Mouse (Mus musculus): ENCODE data around the gene Dhfr.
A peak's percentile ranks its signal among the peaks of the same experiment; 100 is the strongest.
"Not testable (repeated sequence)": the region's sequence is repeated elsewhere in the genome, so short reads cannot be mapped to it uniquely, and the experiment has no call there.

Dhfr gene

GRCm38 (mm10) chr13:92354456-92355271, at the start of gene Dhfr, which contains the start of gene Msh3:
Dhfr (plus strand) TSS chr13:92354726.
Msh3 (minus strand) TSS chr13:92355003.
- peak; percentile 97 for DNase-seq (ENCODE audit: low read depth, low spot score)

DNA sequence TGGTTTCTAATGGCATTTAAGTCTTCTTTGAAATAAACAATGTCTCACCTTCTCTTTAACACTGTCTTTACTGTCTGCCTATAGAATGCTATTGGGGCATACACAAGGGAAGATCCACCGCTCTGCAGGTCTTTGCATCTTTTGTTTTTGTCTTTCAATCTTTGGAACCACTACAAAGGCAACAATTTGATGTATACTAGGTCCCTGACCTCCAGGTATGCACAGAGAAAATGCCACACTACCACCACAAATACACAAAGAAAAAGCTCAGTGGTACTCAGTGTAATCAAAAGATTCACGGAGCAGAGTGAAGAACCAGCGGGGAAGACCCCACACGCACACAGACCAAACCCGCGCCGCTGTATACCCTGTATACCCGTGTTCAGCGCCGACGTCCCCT, 48.8 kb upstream of the Dhfr start, which contains the start of gene Gm20379:
Gene Gm20379 (plus strand): TSS at position 301 of the 400 bp plus-strand sequence.
- DNase-seq (ENCODE audit: low read depth, low spot score), result no peak

GRCm38 (mm10) chr13:92314613-92315012, 39.9 kb upstream of the Dhfr start:
- no peak for DNase-seq (ENCODE audit: low read depth, low spot score)

DNA sequence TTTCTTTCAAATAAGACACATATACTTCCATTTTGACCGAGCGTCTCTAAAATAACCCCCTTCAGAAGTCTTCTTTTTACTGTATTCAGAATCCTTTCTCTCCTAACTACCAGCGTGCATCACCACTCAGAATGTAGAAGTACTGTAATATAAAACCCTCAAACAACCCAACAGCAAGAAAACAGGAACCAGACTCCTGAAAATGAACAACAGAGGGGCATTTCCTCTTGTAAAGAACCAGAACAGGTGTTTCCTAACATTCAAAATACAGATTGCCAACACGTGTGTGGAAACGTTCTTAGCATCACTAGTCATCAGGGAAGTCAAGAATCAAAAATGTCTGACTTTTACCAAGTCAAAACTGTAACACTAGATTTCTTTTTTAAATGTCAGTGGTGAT, 33.8 kb upstream of the Dhfr start:
- DNase-seq (ENCODE audit: low read depth, low spot score), result no peak

GRCm38 (mm10) chr13:92326030-92326429, 28.5 kb upstream of the Dhfr start:
- peak; percentile 17 for DNase-seq (ENCODE audit: low read depth, low spot score)

- no peak for DNase-seq (ENCODE audit: low read depth, low spot score)
Observed at GRCm38 (mm10) chr13:92328000-92328399, 26.5 kb upstream of the Dhfr start.

DNA sequence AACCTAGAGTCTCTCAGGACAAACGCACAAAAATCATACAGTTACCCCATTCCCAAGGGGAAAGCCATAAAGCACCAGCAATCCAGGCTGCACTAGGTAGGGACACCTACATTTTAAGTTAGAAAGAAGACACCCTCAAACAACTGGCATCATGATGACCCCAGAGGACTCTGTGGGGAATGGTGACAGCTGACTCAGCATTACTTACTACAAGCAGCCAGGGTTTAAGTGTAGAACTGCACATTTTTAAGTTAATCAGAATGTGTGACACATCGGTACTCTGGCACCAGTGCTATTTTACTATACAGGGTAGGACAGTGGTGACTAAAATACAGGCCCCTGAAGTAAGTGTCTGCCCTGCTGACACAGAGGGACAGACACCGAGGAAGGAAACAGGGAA, 23.9 kb upstream of the Dhfr start:
- DNase-seq (ENCODE audit: low read depth, low spot score), result no peak

GRCm38 (mm10) chr13:92332103-92332879, 22.2 kb upstream of the Dhfr start:
- peak; percentile 25 for DNase-seq (ENCODE audit: low read depth, low spot score)

- DNase-seq (ENCODE audit: low read depth, low spot score), result no peak
Observed at GRCm38 (mm10) chr13:92336857-92337256, 17.7 kb upstream of the Dhfr start.

DNA sequence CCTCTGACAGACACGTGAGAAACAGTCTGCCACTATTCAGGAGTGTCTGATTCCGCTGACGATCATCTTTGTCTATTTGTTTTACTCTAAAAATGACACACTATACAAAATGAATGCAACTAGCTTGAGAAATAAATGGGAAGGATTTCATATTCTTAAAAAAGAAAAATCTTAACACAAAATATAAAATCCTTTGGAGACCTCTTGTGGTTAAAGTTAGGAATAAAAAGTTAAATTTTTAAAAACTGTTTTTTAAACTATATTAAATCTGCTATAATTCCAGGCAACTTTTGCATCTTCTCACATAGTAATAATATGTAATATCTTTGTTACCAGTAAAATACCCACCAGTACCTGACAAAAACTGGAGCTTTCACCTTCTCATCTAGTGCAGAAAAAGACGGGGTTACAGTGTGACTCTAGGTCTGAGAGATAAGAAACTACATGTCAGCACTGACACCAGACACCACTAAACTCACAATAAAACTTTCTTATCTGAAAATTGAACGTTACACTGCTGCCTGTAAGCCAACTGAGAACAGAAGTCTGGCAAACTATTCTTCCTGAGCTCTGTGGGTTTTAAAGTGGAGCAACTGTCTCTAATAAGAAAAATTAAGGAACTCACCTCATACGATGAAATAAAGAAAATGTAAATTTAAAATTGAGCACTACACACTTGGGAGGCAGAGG, 16.6 kb upstream of the Dhfr start:
- no peak for DNase-seq (ENCODE audit: low read depth, low spot score)

DNA sequence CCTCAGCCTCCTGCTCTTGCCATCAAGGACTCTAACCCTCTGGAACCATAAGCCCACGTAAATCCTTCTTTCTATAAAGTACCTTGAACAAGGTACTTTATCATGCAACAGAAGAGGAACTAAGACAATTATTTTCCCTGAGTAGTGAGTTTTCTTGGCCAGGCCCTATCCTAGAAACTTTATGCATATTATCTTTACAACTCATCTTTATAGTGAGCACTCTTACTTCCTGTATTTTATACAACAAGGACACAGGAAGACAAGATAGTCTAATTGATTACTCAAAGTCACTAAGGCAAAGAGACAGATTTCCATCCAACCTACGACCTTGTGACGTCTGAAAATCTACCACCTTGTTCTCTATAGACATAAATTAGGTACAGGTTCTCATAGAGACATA, 14.7 kb upstream of the Dhfr start:
- DNase-seq (ENCODE audit: low read depth, low spot score), result no peak

DNA sequence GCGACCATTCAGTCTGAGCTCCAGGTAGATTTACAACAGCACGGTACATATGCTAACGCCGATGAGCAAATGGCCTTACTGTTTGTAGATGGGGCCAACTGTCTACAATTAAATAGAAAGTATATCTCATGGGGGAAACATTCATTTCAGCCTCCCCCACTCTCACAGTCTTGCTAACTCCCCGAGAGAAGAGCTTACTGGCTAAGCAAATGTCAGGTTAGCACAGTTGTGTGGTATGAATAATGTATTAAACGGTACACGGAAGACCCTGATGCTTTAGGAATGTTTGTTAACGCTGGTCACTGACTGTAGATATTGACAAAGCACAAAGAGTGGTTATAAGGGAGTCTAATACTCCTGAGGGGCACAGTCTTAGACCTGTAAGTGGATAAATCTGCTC, 10.5 kb upstream of the Dhfr start:
- DNase-seq (ENCODE audit: low read depth, low spot score), result no peak

- no peak for DNase-seq (ENCODE audit: low read depth, low spot score)
Observed at GRCm38 (mm10) chr13:92346338-92346737, 8.2 kb upstream of the Dhfr start.

GRCm38 (mm10) chr13:92351100-92351499, 3.4 kb upstream of the Dhfr start:
- DNase-seq (ENCODE audit: low read depth, low spot score), result no peak

DNA sequence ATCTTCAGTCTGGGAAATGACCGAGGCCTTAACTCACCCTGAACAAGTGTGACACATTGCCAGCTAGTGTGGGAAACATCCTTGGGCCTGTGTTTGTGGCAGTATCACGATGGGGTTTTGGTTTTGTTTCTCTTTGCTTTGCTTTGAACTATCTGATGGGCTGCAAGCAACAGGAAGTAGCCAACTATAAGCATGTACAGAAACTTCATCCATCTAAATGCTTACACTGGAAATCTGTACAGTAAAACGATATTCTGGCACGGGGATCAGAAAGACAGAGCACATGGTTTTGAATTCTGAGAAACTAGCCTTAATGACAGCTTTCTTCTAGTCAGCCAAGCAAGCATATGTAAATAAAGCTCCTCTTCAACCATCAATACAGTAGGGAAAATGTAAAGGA, 570 bp upstream of the Dhfr start:
- DNase-seq (ENCODE audit: low read depth, low spot score), result no peak

DNA sequence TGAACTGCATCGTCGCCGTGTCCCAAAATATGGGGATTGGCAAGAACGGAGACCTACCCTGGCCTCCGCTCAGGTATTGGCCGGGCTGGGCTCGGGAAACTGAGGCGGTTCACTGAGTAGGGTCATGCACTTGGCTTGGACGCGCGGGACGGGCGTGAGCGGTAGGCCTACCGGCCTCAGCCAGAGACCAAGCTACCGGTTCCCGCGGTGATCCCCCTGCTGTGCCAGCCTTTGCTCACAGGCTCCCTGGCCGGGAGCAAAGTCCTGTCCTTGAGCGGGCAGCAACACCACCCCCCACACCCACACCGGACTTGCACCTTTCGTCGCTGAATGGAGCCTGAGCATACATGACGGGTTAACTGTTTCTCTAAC, 732 bp downstream of the Dhfr start:
- DNase-seq (ENCODE audit: low read depth, low spot score), result no peak

DNA sequence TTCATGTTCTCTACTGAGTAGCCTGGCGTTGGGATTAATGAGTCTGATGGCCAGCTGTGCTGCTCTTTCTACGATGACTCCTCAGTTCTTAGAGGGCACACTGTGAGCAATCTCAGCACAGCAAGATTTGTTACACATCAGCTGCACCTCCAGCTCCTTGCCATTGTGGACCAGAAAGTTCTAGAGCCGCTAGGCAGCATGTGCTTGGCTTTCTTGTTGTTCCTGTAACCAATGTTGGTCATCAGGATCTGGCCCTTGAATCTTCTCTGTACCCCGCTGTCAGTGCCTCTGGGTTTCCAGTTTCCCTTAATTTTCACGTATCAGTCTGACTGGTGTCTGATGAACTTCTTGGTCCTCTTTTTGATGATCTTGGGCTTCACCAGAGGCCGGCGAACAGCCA, 1.9 kb downstream of the Dhfr start:
- peak; percentile 26 for DNase-seq (ENCODE audit: low read depth, low spot score)

DNA sequence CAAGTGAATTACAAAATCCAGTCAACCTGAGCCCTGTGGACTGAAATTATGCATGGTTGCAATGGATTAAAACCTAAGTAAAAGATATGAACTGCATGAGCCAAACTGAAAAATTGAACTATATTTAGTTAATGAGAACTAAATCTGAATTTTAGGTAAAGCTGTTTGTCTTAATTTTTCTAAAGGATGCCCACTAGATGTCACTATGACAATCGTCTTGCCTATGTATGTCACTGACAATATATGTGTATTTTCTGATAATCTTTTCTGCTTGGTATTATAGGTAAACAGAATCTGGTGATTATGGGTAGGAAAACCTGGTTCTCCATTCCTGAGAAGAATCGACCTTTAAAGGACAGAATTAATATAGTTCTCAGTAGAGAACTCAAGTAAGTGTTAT, 3.1 kb downstream of the Dhfr start:
- no peak for DNase-seq (ENCODE audit: low read depth, low spot score)

GRCm38 (mm10) chr13:92361609-92362008, 7.1 kb downstream of the Dhfr start:
- DNase-seq (ENCODE audit: low read depth, low spot score), result no peak

- no peak for DNase-seq (ENCODE audit: low read depth, low spot score)
Observed at GRCm38 (mm10) chr13:92365312-92365711, 10.8 kb downstream of the Dhfr start.

- no peak for DNase-seq (ENCODE audit: low read depth, low spot score)
Observed at GRCm38 (mm10) chr13:92370811-92371210, 16.3 kb downstream of the Dhfr start.

DNA sequence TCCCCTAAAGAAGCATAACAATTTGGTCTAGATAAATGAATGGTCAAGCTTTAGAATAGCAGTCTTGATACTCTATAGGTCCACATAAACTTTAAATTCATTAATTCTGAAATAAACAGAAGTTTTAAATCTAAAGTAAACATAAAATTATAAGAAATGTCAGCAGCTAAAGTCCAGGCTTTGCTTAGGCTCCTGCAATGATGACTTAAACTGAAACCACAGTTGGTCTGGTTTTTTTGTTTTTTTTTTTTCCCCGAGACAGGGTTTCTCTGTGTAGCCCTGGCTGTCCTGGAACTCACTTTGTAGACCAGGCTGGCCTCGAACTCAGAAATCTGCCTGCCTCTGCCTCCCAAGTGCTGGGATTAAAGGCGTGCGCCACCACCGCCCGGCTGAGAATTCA, 16.9 kb downstream of the Dhfr start:
- DNase-seq (ENCODE audit: low read depth, low spot score), result not testable (repeated sequence)
